9 mouse cellular contexts compared by ENCODE assay signal in the genomic region with DNA sequence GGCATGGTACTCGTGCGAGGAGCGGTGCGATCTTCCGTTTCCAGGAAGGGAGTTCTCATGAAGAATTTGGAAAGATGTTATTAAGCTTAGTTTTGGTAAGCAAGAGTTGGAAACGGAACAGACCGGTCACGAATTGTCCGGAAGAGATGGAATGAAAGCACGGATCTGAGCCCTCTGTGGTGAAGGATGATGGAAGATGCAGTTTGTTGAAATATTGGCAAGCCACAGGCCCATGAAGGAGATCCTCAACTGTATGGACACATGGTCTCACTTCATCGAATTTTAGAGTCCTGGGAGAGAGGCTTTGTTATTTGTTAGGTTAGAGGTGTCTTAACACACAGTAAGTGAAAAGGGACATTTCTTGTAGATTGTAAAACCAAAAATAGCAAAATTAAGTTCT. TPM values are rescaled to one million over a fixed set of nuclear protein-coding genes. Genes with fewer than 3 reads are reported as not detected.
A peak's percentile ranks its signal among the peaks of the same experiment; 100 is the strongest.
DNase-seq lines count a peak whose midpoint lies in the region; ATAC-seq and TF ChIP-seq lines count a peak whose summit lies in the region.
"Had no signal": no experiment of that assay in that cellular context is flagged by ENCODE, and none has a peak within 500 bp of the region (broad histone marks: within the 10 kb centered on the region; RNA-seq: fewer than 3 reads in every experiment).

No protein-coding gene starts in this region.

- H3K27me3 ChIP-seq in kidney, embryonic 14.5 days (ENCODE audit: control insufficient read depth, insufficient read depth, low read length), result no peaks in the 10 kb centered on the region
- no peaks in the 10 kb centered on the region for H3K27me3 ChIP-seq in hindbrain, embryonic 13.5 days
- H3K27me3 ChIP-seq in midbrain, embryonic 12.5 days, result no peaks in the 10 kb centered on the region

- H3K4me1 ChIP-seq in kidney, embryonic 14.5 days (ENCODE audit: control insufficient read depth, insufficient read depth, low read length), result 0 out of 2 replicates have a peak, but pooled peaks cover 5% of the 10 kb centered on the region
- no peaks in the 10 kb centered on the region for H3K4me1 ChIP-seq in bone marrow, adult 2 months (ENCODE audit: control insufficient read depth, insufficient read depth, low read length)
- peaks cover 19% of the 10 kb centered on the region for H3K4me1 ChIP-seq in hindbrain, embryonic 13.5 days (replicated peaks)
- H3K4me1 ChIP-seq in midbrain, embryonic 12.5 days, result peaks cover 18% of the 10 kb centered on the region

- WGBS in kidney, embryonic 14.5 days, result 7% methylated on average over 11 of the region's 11 CpGs
- 2% methylated on average over 11 of the region's 11 CpGs for WGBS in bone marrow, adult 2 months
- 15% methylated on average over 11 of the region's 11 CpGs for WGBS in hindbrain, embryonic 13.5 days
- WGBS in midbrain, embryonic 12.5 days, result 12% methylated on average over 11 of the region's 11 CpGs

- H3K9ac ChIP-seq in kidney, embryonic 14.5 days (ENCODE audit: low read depth, low read length), result peak overlapping the region; percentile 85
- peak overlapping the region; percentile 88 for H3K9ac ChIP-seq in hindbrain, embryonic 13.5 days
- peak overlapping the region; percentile 85 for H3K9ac ChIP-seq in midbrain, embryonic 12.5 days (replicated peaks)

- peaks cover 74% of the 10 kb centered on the region for H3K36me3 ChIP-seq in kidney, embryonic 14.5 days (ENCODE audit: control insufficient read depth, insufficient read depth, low read length)
- peaks cover 69% of the 10 kb centered on the region for H3K36me3 ChIP-seq in hindbrain, embryonic 13.5 days
- peaks cover 69% of the 10 kb centered on the region for H3K36me3 ChIP-seq in midbrain, embryonic 12.5 days

- TF ChIP-seq POLR2A in bone marrow, adult 2 months (IDR thresholded peaks at IDR 0.05; ENCODE audit: borderline replicate concordance, control insufficient read depth, low read depth, low read length), result no peak

- peak overlapping the region; percentile 71 for H3K4me2 ChIP-seq in kidney, embryonic 14.5 days (replicated peaks; ENCODE audit: low read depth, low read length)
- H3K4me2 ChIP-seq in hindbrain, embryonic 13.5 days, result peak overlapping the region; percentile 89
- peak overlapping the region; percentile 88 for H3K4me2 ChIP-seq in midbrain, embryonic 12.5 days (replicated peaks)

- TF ChIP-seq CTCF in bone marrow, adult 2 months (IDR thresholded peaks at IDR 0.05; ENCODE audit: control insufficient read depth, insufficient read depth, low read length), result no peak

- no peak overlapping the region for H3K27ac ChIP-seq in kidney, embryonic 14.5 days (ENCODE audit: low read depth, low read length)
- no peak overlapping the region for H3K27ac ChIP-seq in bone marrow, adult 2 months (ENCODE audit: control insufficient read depth, insufficient read depth, low read depth, low read length, poor library complexity)
- no peak overlapping the region for H3K27ac ChIP-seq in hindbrain, embryonic 13.5 days
- H3K27ac ChIP-seq in midbrain, embryonic 12.5 days (replicated peaks), result no peak overlapping the region

- no peak for ATAC-seq in kidney, embryonic 14.5 days (ENCODE audit: low FRiP score, low TSS enrichment)
- ATAC-seq in hindbrain, embryonic 13.5 days (ENCODE audit: low FRiP score), result no peak
- ATAC-seq in midbrain, embryonic 12.5 days (ENCODE audit: low FRiP score, low read depth), result no peak

- no peaks in the 10 kb centered on the region for H3K9me3 ChIP-seq in kidney, embryonic 14.5 days (ENCODE audit: control insufficient read depth, low read length)
- H3K9me3 ChIP-seq in hindbrain, embryonic 13.5 days, result no peaks in the 10 kb centered on the region
- H3K9me3 ChIP-seq in midbrain, embryonic 12.5 days, result no peaks in the 10 kb centered on the region

- peak overlapping the region; percentile 73 for H3K4me3 ChIP-seq in kidney, embryonic 14.5 days (ENCODE audit: low read length)
- peak overlapping the region; percentile 93 for H3K4me3 ChIP-seq in bone marrow, adult 2 months (replicated peaks; ENCODE audit: control insufficient read depth, low read depth, low read length)
- peak overlapping the region; percentile 71 for H3K4me3 ChIP-seq in hindbrain, embryonic 13.5 days
- peak overlapping the region; percentile 90 for H3K4me3 ChIP-seq in midbrain, embryonic 12.5 days

- no peak for DNase-seq in kidney, postnatal 36 days
- DNase-seq in layer of hippocampus, adult 8-10 months (ENCODE audit: low spot score in 2 of 2), result no peak
- DNase-seq in thymus, postnatal 10 days (ENCODE audit: low spot score in 2 of 2), result no peak
- no peak for DNase-seq in ovary, adult 18-20 months (ENCODE audit: low spot score)
- DNase-seq: gastrocnemius, postnatal 10 days had no signal

RNA-seq across cellular contexts. Expression of gene Nop2, which starts 0.8 kb away (rescaled TPM):
- 58.2 and 67.2 TPM in 2 replicates for polyA plus RNA-seq in kidney, embryonic 14.5 days (2014; fragmentation: Nextera tagmentation; extraction: Ambion mirVana)
- polyA plus RNA-seq in bone marrow, adult 2 months (2011; ENCODE audit: insufficient read depth, insufficient read length, low replicate concordance, missing spikeins), result 12.5 and 25.7 TPM in 2 replicates
- 47.9 and 48.6 TPM in 2 replicates for polyA plus RNA-seq in hindbrain, embryonic 13.5 days (2015; fragmentation: Nextera tagmentation; extraction: Ambion mirVana)
- polyA plus RNA-seq in midbrain, embryonic 12.5 days (2016; fragmentation: Nextera tagmentation; extraction: Ambion mirVana), result 54.1 and 56.4 TPM in 2 replicates
- total RNA-seq in layer of hippocampus, adult 8-10 months (2022), result 10 to 100 TPM; 33.0 to 33.9 (median 33.5) TPM

RNA-seq across cellular contexts. Expression of gene Iffo1, which starts 12.6 kb away (rescaled TPM):
- polyA plus RNA-seq in kidney, embryonic 14.5 days (2014; fragmentation: Nextera tagmentation; extraction: Ambion mirVana), result 7.0 and 7.4 TPM in 2 replicates
- polyA plus RNA-seq in bone marrow, adult 2 months (2011; ENCODE audit: insufficient read depth, insufficient read length, low replicate concordance, missing spikeins), result 21.0 and 39.0 TPM in 2 replicates
- 17.2 and 19.7 TPM in 2 replicates for polyA plus RNA-seq in hindbrain, embryonic 13.5 days (2015; fragmentation: Nextera tagmentation; extraction: Ambion mirVana)
- 18.7 and 18.8 TPM in 2 replicates for polyA plus RNA-seq in midbrain, embryonic 12.5 days (2016; fragmentation: Nextera tagmentation; extraction: Ambion mirVana)
- total RNA-seq in layer of hippocampus, adult 8-10 months (2022), result 10 to 100 TPM; 67.2 to 78.4 (median 74.4) TPM

RNA-seq across cellular contexts. Expression of gene Gapdh, which starts 33.8 kb away (rescaled TPM):
- 2,196 and 2,293 TPM in 2 replicates for polyA plus RNA-seq in kidney, embryonic 14.5 days (2014; fragmentation: Nextera tagmentation; extraction: Ambion mirVana)
- 40.4 and 98.2 TPM in 2 replicates for polyA plus RNA-seq in bone marrow, adult 2 months (2011; ENCODE audit: insufficient read depth, insufficient read length, low replicate concordance, missing spikeins)
- 1,320 and 1,327 TPM in 2 replicates for polyA plus RNA-seq in hindbrain, embryonic 13.5 days (2015; fragmentation: Nextera tagmentation; extraction: Ambion mirVana)
- polyA plus RNA-seq in midbrain, embryonic 12.5 days (2016; fragmentation: Nextera tagmentation; extraction: Ambion mirVana), result 1,933 and 1,972 TPM in 2 replicates
- 1,000 to 10,000 TPM; 2,500 to 2,996 (median 2,728) TPM for total RNA-seq in layer of hippocampus, adult 8-10 months (2022)

RNA-seq across cellular contexts. Expression of gene Chd4, which starts 36.7 kb away (rescaled TPM):
- polyA plus RNA-seq in kidney, embryonic 14.5 days (2014; fragmentation: Nextera tagmentation; extraction: Ambion mirVana), result 72.1 and 106 TPM in 2 replicates
- polyA plus RNA-seq in bone marrow, adult 2 months (2011; ENCODE audit: insufficient read depth, insufficient read length, low replicate concordance, missing spikeins), result 66.8 and 106 TPM in 2 replicates
- 123 and 126 TPM in 2 replicates for polyA plus RNA-seq in hindbrain, embryonic 13.5 days (2015; fragmentation: Nextera tagmentation; extraction: Ambion mirVana)
- 127 and 132 TPM in 2 replicates for polyA plus RNA-seq in midbrain, embryonic 12.5 days (2016; fragmentation: Nextera tagmentation; extraction: Ambion mirVana)
- 100 to 1,000 TPM; 159 to 187 (median 175) TPM for total RNA-seq in layer of hippocampus, adult 8-10 months (2022)

RNA-seq across cellular contexts. Expression of gene Ncapd2, which starts 59.0 kb away (rescaled TPM):
- 99.6 and 150 TPM in 2 replicates for polyA plus RNA-seq in kidney, embryonic 14.5 days (2014; fragmentation: Nextera tagmentation; extraction: Ambion mirVana)
- polyA plus RNA-seq in bone marrow, adult 2 months (2011; ENCODE audit: insufficient read depth, insufficient read length, low replicate concordance, missing spikeins), result 314 and 361 TPM in 2 replicates
- 56.7 and 62.9 TPM in 2 replicates for polyA plus RNA-seq in hindbrain, embryonic 13.5 days (2015; fragmentation: Nextera tagmentation; extraction: Ambion mirVana)
- polyA plus RNA-seq in midbrain, embryonic 12.5 days (2016; fragmentation: Nextera tagmentation; extraction: Ambion mirVana), result 183 and 192 TPM in 2 replicates
- total RNA-seq in layer of hippocampus, adult 8-10 months (2022), result 10 to 100 TPM; 21.7 to 33.4 (median 23.7) TPM

Comparison
In these comparisons a context has a peak if more than half of its experiments do, and no peak if none do; other contexts are left out.
1. RNA of gene Gapdh, which starts 33.8 kb away (polyA plus RNA-seq): 2,196 to 2,293 TPM in kidney, embryonic 14.5 days, 1,933 to 1,972 TPM in midbrain, embryonic 12.5 days and 1,320 to 1,327 TPM in hindbrain, embryonic 13.5 days; 40.4 to 98.2 TPM in bone marrow, adult 2 months; every median in the first group is over 10 times any median in the second.
2. Peak in every context shown above with its lines, with median percentiles within 50 percentile points of each other: H3K4me2 ChIP-seq, H3K4me3 ChIP-seq and H3K9ac ChIP-seq.